Mouse (Mus musculus) cerebellum, adult 2 months (tissue): ENCODE data around the gene Lcmt2.

ENCODE experiments used
- CTCF ChIP-seq: fragments of 200-500 bp; IDR thresholded peaks from 2 replicates; pipeline ENCODE4 v1.5.1; 2011; ENCODE audit warnings: low read depth, mild to moderate bottlenecking, control low read depth, low read length, moderate library complexity, borderline replicate concordance; ENCODE audit not compliant: insufficient read depth
- POLR2A ChIP-seq: fragments of 200-500 bp; IDR thresholded peaks from 2 replicates; pipeline ENCODE4 v1.6.1; 2011; ENCODE audit warnings: low read length, control low read depth, borderline replicate concordance; ENCODE audit not compliant: insufficient read depth

- TF ChIP-seq POLR2A (no peak), CTCF (no peak)
Measured at GRCm38 (mm10) chr2:121188530-121188929, 48.1 kb upstream of the Lcmt2 start.
